Mouse (Mus musculus) frontal cortex, adult 2 months (tissue): Measurements from ENCODE around the gene Mipep. TPM values are rescaled to one million over a fixed set of nuclear protein-coding genes. Genes with fewer than 3 reads are reported as not detected.

Experiments
- DNase-seq, 2 experiments: peaks; one replicate each; pipeline ENCODE4 v3.0.0; 2022; ENCODE audit warnings: low spot score in 1 of 2; ENCODE audit errors: extremely low spot score in 1 of 2
- polyA plus RNA-seq: library from polyadenylated mRNA; depleted of rRNA; stranded (reverse); fragments of >200 nt; gene quantifications from 2 replicates; pipeline ENCODE4 v1.2.3, GENCODE M21; 2012; rRNA removed

Gene Mipep
- polyA plus RNA-seq, 1 experiment: 16.7 TPM

DNA sequence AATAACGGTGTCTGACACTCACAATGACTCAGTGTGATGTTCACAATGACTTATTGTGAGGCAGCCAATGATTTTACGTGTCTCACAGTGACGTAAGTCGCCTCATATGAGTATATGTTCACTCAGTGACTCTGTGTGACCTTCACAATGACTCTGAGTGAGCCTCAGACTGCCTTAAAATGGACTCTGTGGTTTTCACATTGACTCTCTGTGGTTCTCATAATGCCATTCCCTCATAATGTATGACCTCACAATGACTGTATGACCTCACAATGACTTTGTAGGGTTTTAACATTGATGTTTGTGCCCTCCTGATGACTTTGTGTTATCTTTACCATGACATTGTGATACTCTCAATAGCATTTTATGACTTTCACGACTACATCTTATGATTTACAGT, 151.3 kb downstream of the Mipep start:
- DNase-seq: no peak

- no peak for DNase-seq
Measured at GRCm38 (mm10) chr14:60937481-60938039, 153.2 kb downstream of the Mipep start.

Other genes with a start within 250 kb of the Mipep start
- 7.9 and 9.5 TPM in 2 replicates for gene Spata13, start 150.6 kb upstream of the Mipep start, polyA plus RNA-seq
- gene C1qtnf9, start 16.4 kb upstream of the Mipep start, polyA plus RNA-seq: 0.23 and 0.50 TPM in 2 replicates